In the genomic region with DNA sequence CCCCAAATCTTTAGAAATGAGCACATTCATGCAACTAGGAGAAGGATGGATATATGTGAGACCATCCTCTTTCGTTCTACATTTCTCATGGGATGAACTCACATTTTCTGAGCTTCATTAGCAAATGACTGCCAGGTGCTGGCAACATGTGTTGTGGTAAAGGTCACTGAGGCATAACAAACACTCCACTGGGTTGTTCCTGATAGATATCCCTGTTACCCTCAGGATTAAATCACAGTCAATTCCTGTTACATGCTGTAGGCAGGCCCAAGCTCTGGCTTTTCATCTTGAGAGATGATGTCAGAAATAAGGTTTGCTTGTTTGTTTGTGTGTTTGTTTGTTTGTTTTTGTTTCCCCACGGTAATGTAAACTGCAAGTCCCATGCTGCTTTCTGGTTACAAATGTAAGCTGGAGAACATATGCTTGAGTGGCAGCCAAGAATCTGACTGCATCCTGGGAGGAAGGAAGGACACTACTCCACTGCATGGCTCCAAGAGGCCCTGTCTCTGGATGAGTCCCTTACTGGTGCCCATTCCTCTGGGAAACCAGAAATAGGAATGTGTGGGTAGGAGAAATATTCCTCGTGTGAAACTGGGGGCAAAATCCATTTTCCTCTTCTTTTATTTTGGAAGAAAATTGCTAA, we compare ENCODE assay signal across 28 mouse cellular contexts.
A peak's percentile ranks its signal among the peaks of the same experiment; 100 is the strongest.
DNase-seq lines count a peak whose midpoint lies in the region; ATAC-seq and TF ChIP-seq lines count a peak whose summit lies in the region.
"Had no signal": no experiment of that assay in that cellular context is flagged by ENCODE, and none has a peak within 500 bp of the region (broad histone marks: within the 10 kb centered on the region; RNA-seq: fewer than 3 reads in every experiment).

No protein-coding gene starts in this region.

- ATAC-seq in cerebellum, adult (ENCODE audit: insufficient number of reproducible peaks, low FRiP score, low TSS enrichment), result peak; percentile 64
- no peak for ATAC-seq in embryonic facial prominence, embryonic 14.5 days (ENCODE audit: low read depth)
- ATAC-seq: forebrain, embryonic 15.5 days; intestine, postnatal 0 days; midbrain, embryonic 13.5 days had no signal

- no peaks in the 10 kb centered on the region for H3K27me3 ChIP-seq in embryonic facial prominence, embryonic 14.5 days (replicated peaks; ENCODE audit: control insufficient read depth, insufficient read depth, low read length)
- no peaks in the 10 kb centered on the region for H3K27me3 ChIP-seq in embryonic facial prominence, embryonic 10.5 days (replicated peaks; ENCODE audit: low read depth, poor library complexity, severe bottlenecking)
- no peaks in the 10 kb centered on the region for H3K27me3 ChIP-seq in liver, adult 2 months (ENCODE audit: control insufficient read depth, insufficient read depth, low read length)
- H3K27me3 ChIP-seq: embryonic facial prominence, embryonic 12.5 days; forebrain, embryonic 15.5 days; heart, embryonic 12.5 days; megakaryocyte, embryonic 14.5 days; midbrain, embryonic 13.5 days had no signal

- no peak overlapping the region for H3K27ac ChIP-seq in embryonic facial prominence, embryonic 14.5 days (replicated peaks; ENCODE audit: low read depth, low read length)
- H3K27ac ChIP-seq in embryonic facial prominence, embryonic 10.5 days (replicated peaks), result no peak overlapping the region
- no peak overlapping the region for H3K27ac ChIP-seq in liver, adult 2 months (replicated peaks; ENCODE audit: insufficient read depth, low read depth, low read length)
- H3K27ac ChIP-seq: embryonic facial prominence, embryonic 12.5 days; forebrain, embryonic 10.5 days; forebrain, embryonic 15.5 days; heart, adult 2 months; midbrain, embryonic 13.5 days had no signal

- H3K9me3 ChIP-seq in embryonic facial prominence, embryonic 14.5 days (ENCODE audit: control insufficient read depth, low read length), result no peaks in the 10 kb centered on the region
- no peaks in the 10 kb centered on the region for H3K9me3 ChIP-seq in embryonic facial prominence, embryonic 10.5 days
- H3K9me3 ChIP-seq: embryonic facial prominence, embryonic 12.5 days; forebrain, embryonic 10.5 days; forebrain, embryonic 15.5 days; G1E; heart, embryonic 12.5 days; megakaryocyte, embryonic 14.5 days; midbrain, embryonic 13.5 days had no signal

- H3K4me1 ChIP-seq in embryonic facial prominence, embryonic 14.5 days (ENCODE audit: control insufficient read depth, insufficient read depth, low read length), result no peaks in the 10 kb centered on the region
- no peaks in the 10 kb centered on the region for H3K4me1 ChIP-seq in embryonic facial prominence, embryonic 10.5 days
- no peaks in the 10 kb centered on the region for H3K4me1 ChIP-seq in liver, adult 2 months (ENCODE audit: control insufficient read depth, insufficient read depth, low read length)
- H3K4me1 ChIP-seq: embryonic facial prominence, embryonic 12.5 days; forebrain, embryonic 10.5 days; forebrain, embryonic 15.5 days; midbrain, embryonic 13.5 days had no signal

- H3K79me2 ChIP-seq in liver, adult 2 months (ENCODE audit: control insufficient read depth, insufficient read depth, low read length), result no peaks in the 10 kb centered on the region

- no peak for TF ChIP-seq POLR2A in liver, adult 2 months (IDR thresholded peaks at IDR 0.05; ENCODE audit: extremely low read depth, insufficient read depth, low read length)

- 39% methylated on average over 3 of the region's 3 CpGs for WGBS in embryonic facial prominence, embryonic 14.5 days
- WGBS in embryonic facial prominence, embryonic 10.5 days, result 59% methylated on average over 3 of the region's 3 CpGs
- 62% methylated on average over 3 of the region's 3 CpGs for WGBS in liver, adult 2 months

- no peak for DNase-seq in cerebellum, postnatal 4 days (ENCODE audit: low spot score in 2 of 2)
- peak; percentile 19 for DNase-seq in embryonic facial prominence, embryonic 14.5 days (ENCODE audit: low spot score)
- DNase-seq in embryonic facial prominence, embryonic 10.5 days (ENCODE audit: low spot score), result no peak
- peak; percentile 41 for DNase-seq in liver, adult 2 months (ENCODE audit: extremely low read depth, low read depth, low spot score)
- DNase-seq in liver, result no peak
- peak; percentile 22 for DNase-seq in brain, adult 2 months (ENCODE audit: low read depth, low spot score)
- DNase-seq: adrenal gland, postnatal 10 days; cerebellum, adult 9-10 months; gastrocnemius, postnatal 25 days; heart, adult 2 months; heart, postnatal 4 days; kidney, adult 9 months; kidney, postnatal 10 days; layer of hippocampus, postnatal 36 days; lung, postnatal 4 days; right cerebral cortex, postnatal 25 days; spleen, adult 18-20 months; thymus, postnatal 14 days had no signal

- no peak overlapping the region for H3K4me3 ChIP-seq in embryonic facial prominence, embryonic 14.5 days (ENCODE audit: low read depth, low read length)
- no peak overlapping the region for H3K4me3 ChIP-seq in embryonic facial prominence, embryonic 10.5 days
- H3K4me3 ChIP-seq in liver, adult 2 months (ENCODE audit: insufficient read depth, low read depth, low read length), result no peak overlapping the region
- H3K4me3 ChIP-seq: embryonic facial prominence, embryonic 12.5 days; forebrain, embryonic 10.5 days; forebrain, embryonic 15.5 days; heart, adult 2 months; heart, embryonic 12.5 days; megakaryocyte, embryonic 14.5 days; midbrain, embryonic 13.5 days had no signal

- H3K4me2 ChIP-seq in embryonic facial prominence, embryonic 14.5 days (ENCODE audit: low read depth, low read length), result no peak overlapping the region
- H3K4me2 ChIP-seq: embryonic facial prominence, embryonic 12.5 days; forebrain, embryonic 15.5 days; heart, embryonic 12.5 days; liver, embryonic 11.5 days; midbrain, embryonic 13.5 days had no signal

- no peak overlapping the region for H3K9ac ChIP-seq in embryonic facial prominence, embryonic 14.5 days (ENCODE audit: low read depth, low read length)
- no peak overlapping the region for H3K9ac ChIP-seq in liver, adult 2 months (ENCODE audit: low read depth, low read length)
- H3K9ac ChIP-seq: embryonic facial prominence, embryonic 12.5 days; forebrain, embryonic 15.5 days; heart, embryonic 12.5 days; midbrain, embryonic 13.5 days had no signal

- no peaks in the 10 kb centered on the region for H3K36me3 ChIP-seq in embryonic facial prominence, embryonic 14.5 days (ENCODE audit: control insufficient read depth, insufficient read depth, low read length)
- no peaks in the 10 kb centered on the region for H3K36me3 ChIP-seq in embryonic facial prominence, embryonic 10.5 days (replicated peaks)
- H3K36me3 ChIP-seq in liver, adult 2 months (ENCODE audit: control insufficient read depth, insufficient read depth, low read length), result no peaks in the 10 kb centered on the region
- H3K36me3 ChIP-seq: embryonic facial prominence, embryonic 12.5 days; forebrain, embryonic 10.5 days; forebrain, embryonic 15.5 days; G1E; heart, embryonic 12.5 days; midbrain, embryonic 13.5 days had no signal

- TF ChIP-seq CTCF in liver, adult 2 months (IDR thresholded peaks at IDR 0.05; ENCODE audit: low read depth, low read length), result no peak

Comparison
In these comparisons a context has a peak if more than half of its experiments do, and no peak if none do; other contexts are left out.
1. DNase-seq: peak in embryonic facial prominence, embryonic 14.5 days (single experiment), liver, adult 2 months (single experiment) and brain, adult 2 months (single experiment); none in cerebellum, postnatal 4 days (0 of 2), embryonic facial prominence, embryonic 10.5 days (single experiment) and liver (single experiment).